9 mouse cellular contexts compared by ENCODE assay signal in genomic region chr5:146220501-146220878, GRCm38 (mm10). TPM values are rescaled to one million over a fixed set of nuclear protein-coding genes. Genes with fewer than 3 reads are reported as not detected.
DNase-seq lines count a peak whose midpoint lies in the region; ATAC-seq and TF ChIP-seq lines count a peak whose summit lies in the region.
"Had no signal": no experiment of that assay in that cellular context is flagged by ENCODE, and none has a peak within 500 bp of the region (broad histone marks: within the 10 kb centered on the region; RNA-seq: fewer than 3 reads in every experiment).

No protein-coding gene starts in this region.

- peaks cover 10% of the 10 kb centered on the region; the same call in 1 of the 2 replicates for H3K4me1 ChIP-seq in embryonic facial prominence, embryonic 13.5 days
- no peaks in the 10 kb centered on the region for H3K4me1 ChIP-seq in intestine, postnatal 0 days (replicated peaks; ENCODE audit: control insufficient read depth, insufficient read depth, low read length)
- peaks cover 5% of the 10 kb centered on the region; the same call in 1 of the 2 replicates for H3K4me1 ChIP-seq in neural tube, embryonic 12.5 days

- WGBS in embryonic facial prominence, embryonic 13.5 days = 7% methylated on average over 13 of the region's 13 CpGs
- WGBS in intestine, postnatal 0 days = 6% methylated on average over 13 of the region's 13 CpGs
- WGBS in neural tube, embryonic 12.5 days = 10% methylated on average over 13 of the region's 13 CpGs

- no peaks in the 10 kb centered on the region for H3K27me3 ChIP-seq in embryonic facial prominence, embryonic 13.5 days
- H3K27me3 ChIP-seq in intestine, postnatal 0 days (replicated peaks; ENCODE audit: control insufficient read depth, insufficient read depth, low read length) = no peaks in the 10 kb centered on the region
- H3K27me3 ChIP-seq in neural tube, embryonic 12.5 days (replicated peaks) = no peaks in the 10 kb centered on the region

- H3K36me3 ChIP-seq in embryonic facial prominence, embryonic 13.5 days = peaks cover 27% of the 10 kb centered on the region
- H3K36me3 ChIP-seq in intestine, postnatal 0 days (ENCODE audit: control insufficient read depth, insufficient read depth) = peaks cover 20% of the 10 kb centered on the region
- peaks cover 24% of the 10 kb centered on the region for H3K36me3 ChIP-seq in neural tube, embryonic 12.5 days

- no peak for TF ChIP-seq CTCF in left cerebral cortex, adult 2 months (IDR thresholded peaks at IDR 0.05)
- no peak for TF ChIP-seq CTCF in intestine, postnatal 0 days (IDR thresholded peaks at IDR 0.05; ENCODE audit: low read depth)

- ATAC-seq in embryonic facial prominence, embryonic 13.5 days (ENCODE audit: insufficient number of reproducible peaks, insufficient read depth, low FRiP score, low TSS enrichment, low read depth) = 0 out of 2 replicates have a peak, but pooled peaks have one; percentile 12
- ATAC-seq in intestine, postnatal 0 days = peak; percentile 43
- peak; percentile 62 for ATAC-seq in neural tube, embryonic 12.5 days (ENCODE audit: low FRiP score, low read depth)

- no peak overlapping the region; the same call in 1 of the 2 replicates for H3K27ac ChIP-seq in left cerebral cortex, adult 2 months
- peak overlapping the region; percentile 96; the same call in 1 of the 2 replicates for H3K27ac ChIP-seq in embryonic facial prominence, embryonic 13.5 days
- H3K27ac ChIP-seq in intestine, postnatal 0 days (ENCODE audit: low read depth, low read length) = peak overlapping the region; percentile 99
- H3K27ac ChIP-seq in neural tube, embryonic 12.5 days = no peak overlapping the region

- H3K9ac ChIP-seq in embryonic facial prominence, embryonic 13.5 days = peak overlapping the region; percentile 73
- H3K9ac ChIP-seq in intestine, postnatal 0 days (ENCODE audit: low read depth, low read length) = peak overlapping the region; percentile 85
- peak overlapping the region; percentile 43 for H3K9ac ChIP-seq in neural tube, embryonic 12.5 days

- H3K4me2 ChIP-seq in embryonic facial prominence, embryonic 13.5 days = peak overlapping the region; percentile 65
- H3K4me2 ChIP-seq in intestine, postnatal 0 days (replicated peaks; ENCODE audit: low read depth) = peak overlapping the region; percentile 66
- peak overlapping the region; percentile 64 for H3K4me2 ChIP-seq in neural tube, embryonic 12.5 days (replicated peaks)

- no peak for DNase-seq in left cerebral cortex, adult 2 months (ENCODE audit: extremely low spot score in 1 of 2, low spot score in 2 of 2)
- DNase-seq in left cerebral cortex, adult 9 months (ENCODE audit: low spot score in 2 of 2) = no peak
- DNase-seq in layer of hippocampus, postnatal 10 days (ENCODE audit: low spot score in 2 of 2) = no peak
- DNase-seq in ovary, postnatal 10 days (ENCODE audit: low spot score) = no peak
- no peak for DNase-seq in retina, embryonic 14.5 days (ENCODE audit: low spot score)

- intact Hi-C loops in left cerebral cortex, adult 2 months (cut with DNase I) = no loop called here

- no peaks in the 10 kb centered on the region for H3K9me3 ChIP-seq in embryonic facial prominence, embryonic 13.5 days
- H3K9me3 ChIP-seq in intestine, postnatal 0 days (ENCODE audit: control insufficient read depth) = no peaks in the 10 kb centered on the region
- no peaks in the 10 kb centered on the region for H3K9me3 ChIP-seq in neural tube, embryonic 12.5 days

- H3K4me3 ChIP-seq in left cerebral cortex, adult 2 months = peak overlapping the region; percentile 90
- H3K4me3 ChIP-seq in embryonic facial prominence, embryonic 13.5 days = peak overlapping the region; percentile 78
- peak overlapping the region; percentile 79 for H3K4me3 ChIP-seq in intestine, postnatal 0 days (ENCODE audit: low read depth, low read length)
- H3K4me3 ChIP-seq in neural tube, embryonic 12.5 days = peak overlapping the region; percentile 70

RNA-seq across cellular contexts. Expression of gene Rnf6, which starts 0.9 kb away (rescaled TPM):
- total RNA-seq in left cerebral cortex, adult 2 months (2021) = 10 to 100 TPM; 76.0 to 80.1 TPM
- polyA plus RNA-seq in embryonic facial prominence, embryonic 13.5 days (2015; fragmentation: Nextera tagmentation; extraction: Ambion mirVana) = 34.6 and 37.3 TPM in 2 replicates
- polyA plus RNA-seq in intestine, postnatal 0 days (2015; fragmentation: Nextera tagmentation; extraction: Ambion mirVana) = 34.6 and 38.6 TPM in 2 replicates
- polyA plus RNA-seq in neural tube, embryonic 12.5 days (2016; fragmentation: Nextera tagmentation; extraction: Ambion mirVana) = 26.5 and 26.6 TPM in 2 replicates
- total RNA-seq in layer of hippocampus, postnatal 10 days (2021) = 10 to 100 TPM; 42.1 to 45.4 TPM

RNA-seq across cellular contexts. Expression of gene Cdk8, which starts 10.5 kb away (rescaled TPM):
- total RNA-seq in left cerebral cortex, adult 2 months (2021) = 10 to 100 TPM; 42.6 to 44.0 TPM
- polyA plus RNA-seq in embryonic facial prominence, embryonic 13.5 days (2015; fragmentation: Nextera tagmentation; extraction: Ambion mirVana) = 19.7 and 20.6 TPM in 2 replicates
- polyA plus RNA-seq in intestine, postnatal 0 days (2015; fragmentation: Nextera tagmentation; extraction: Ambion mirVana) = 24.6 and 27.3 TPM in 2 replicates
- 31.3 and 31.8 TPM in 2 replicates for polyA plus RNA-seq in neural tube, embryonic 12.5 days (2016; fragmentation: Nextera tagmentation; extraction: Ambion mirVana)
- total RNA-seq in layer of hippocampus, postnatal 10 days (2021) = 10 to 100 TPM; 55.0 to 56.3 TPM

RNA-seq across cellular contexts. Expression of gene 1700001J03Rik, which starts 35.4 kb away (rescaled TPM):
- total RNA-seq in left cerebral cortex, adult 2 months (2021) = 1 to 10 TPM; 1.2 to 1.7 TPM
- polyA plus RNA-seq in embryonic facial prominence, embryonic 13.5 days (2015; fragmentation: Nextera tagmentation; extraction: Ambion mirVana) = not detected in 2 replicates
- polyA plus RNA-seq in intestine, postnatal 0 days (2015; fragmentation: Nextera tagmentation; extraction: Ambion mirVana) = 0.35 TPM in 1 of 2 replicates, not detected in the other
- polyA plus RNA-seq in neural tube, embryonic 12.5 days (2016; fragmentation: Nextera tagmentation; extraction: Ambion mirVana) = not detected in 2 replicates
- 1 to 10 TPM; 1.1 TPM for total RNA-seq in layer of hippocampus, postnatal 10 days (2021)

RNA-seq across cellular contexts. Expression of gene Gm6309, which starts 50.0 kb away (rescaled TPM):
- not detected for total RNA-seq in left cerebral cortex, adult 2 months (2021)
- not detected in 2 replicates for polyA plus RNA-seq in embryonic facial prominence, embryonic 13.5 days (2015; fragmentation: Nextera tagmentation; extraction: Ambion mirVana)
- not detected in 2 replicates for polyA plus RNA-seq in intestine, postnatal 0 days (2015; fragmentation: Nextera tagmentation; extraction: Ambion mirVana)
- polyA plus RNA-seq in neural tube, embryonic 12.5 days (2016; fragmentation: Nextera tagmentation; extraction: Ambion mirVana) = not detected in 2 replicates
- not detected for total RNA-seq in layer of hippocampus, postnatal 10 days (2021)
- total RNA-seq: adrenal gland, postnatal 36 days had no signal

Comparison
In these comparisons a context has a peak if more than half of its experiments do, and no peak if none do; other contexts are left out.
1. H3K27ac ChIP-seq: peak in embryonic facial prominence, embryonic 13.5 days (single experiment) and intestine, postnatal 0 days (single experiment); none in left cerebral cortex, adult 2 months (single experiment) and neural tube, embryonic 12.5 days (single experiment).
2. ATAC-seq: peak in every context shown above with its lines; median percentile 62 in neural tube, embryonic 12.5 days; 43 in intestine, postnatal 0 days; 12 in embryonic facial prominence, embryonic 13.5 days.
3. Peak in every context shown above with its lines, with median percentiles within 50 percentile points of each other: H3K4me3 ChIP-seq, H3K4me2 ChIP-seq and H3K9ac ChIP-seq.